Mouse (Mus musculus) liver, embryonic 14.5 days (tissue): Measurements from ENCODE around the gene Col5a2.

Source experiments
- CTCF ChIP-seq: IDR thresholded peaks from 2 replicates; pipeline ENCODE4 v1.5.1; 2016; ENCODE audit warnings: antibody characterized with exemption, low read depth, control low read depth
- EP300 ChIP-seq: IDR thresholded peaks from 2 replicates; pipeline ENCODE4 v1.6.1; 2016; ENCODE audit warnings: antibody characterized with exemption, low read depth

- TF ChIP-seq CTCF, result no peak
- no peak for TF ChIP-seq EP300
These were observed 122.9 kb downstream of the Col5a2 start for GRCm38 (mm10) chr1:45379992-45380690.
